Mouse (Mus musculus) common myeloid progenitor, adult 5-6 weeks (primary cell): ENCODE data around the gene Ptpn21. TPM values are rescaled to one million over a fixed set of nuclear protein-coding genes. Genes with fewer than 3 reads are reported as not detected.

Experiments
- ATAC-seq: replicated peaks from 2 replicates; pipeline ENCODE4 v1.8.0; 2016; ENCODE audit warnings: low read depth, mild to moderate bottlenecking, moderate TSS enrichment, inconsistent platforms; ENCODE audit not compliant: poor library complexity, severe bottlenecking
- total RNA-seq: library from RNA; stranded (forward); fragments of 200-1000, 187-1606 nt; gene quantifications from 2 replicates; pipeline ENCODE4 v1.2.3, GENCODE M21; 2017

Gene Ptpn21
- total RNA-seq, 1 experiment from 2014 or later, result 9.0 TPM

- no peak for ATAC-seq
These were observed 11.1 kb downstream of the Ptpn21 start for GRCm38 (mm10) chr12:98726078-98726477.

GRCm38 (mm10) chr12:98724976-98725375 is 12.2 kb downstream of the Ptpn21 start:
- ATAC-seq, result no peak

GRCm38 (mm10) chr12:98724224-98724623 is 13.0 kb downstream of the Ptpn21 start:
- ATAC-seq, result no peak

- no peak for ATAC-seq
These were observed 16.2 kb downstream of the Ptpn21 start for GRCm38 (mm10) chr12:98721030-98721429.

GRCm38 (mm10) chr12:98720628-98721027 is 16.6 kb downstream of the Ptpn21 start:
- ATAC-seq, result no peak

- ATAC-seq, result no peak
These were observed 21.1 kb downstream of the Ptpn21 start for GRCm38 (mm10) chr12:98716142-98716541.

- ATAC-seq, result no peak
These were observed 22.4 kb downstream of the Ptpn21 start for GRCm38 (mm10) chr12:98714757-98715156.

- no peak for ATAC-seq
These were observed 23.5 kb downstream of the Ptpn21 start for GRCm38 (mm10) chr12:98713621-98714103.

- ATAC-seq, result no peak
These were observed 24.4 kb downstream of the Ptpn21 start for GRCm38 (mm10) chr12:98712819-98713218.

GRCm38 (mm10) chr12:98703961-98704360 is 33.2 kb downstream of the Ptpn21 start:
- no peak for ATAC-seq

- peak; percentile 45; the same call in 1 of the 2 replicates for ATAC-seq
These were observed 33.7 kb downstream of the Ptpn21 start for GRCm38 (mm10) chr12:98703554-98703953.

GRCm38 (mm10) chr12:98701564-98701963 is 35.6 kb downstream of the Ptpn21 start:
- no peak for ATAC-seq

- ATAC-seq, result no peak
These were observed 40.0 kb downstream of the Ptpn21 start for GRCm38 (mm10) chr12:98697202-98697601.

GRCm38 (mm10) chr12:98690230-98690629 is 47.0 kb downstream of the Ptpn21 start:
- no peak for ATAC-seq

GRCm38 (mm10) chr12:98683574-98683973 is 53.6 kb downstream of the Ptpn21 start:
- no peak for ATAC-seq

- no peak for ATAC-seq
These were observed 54.0 kb downstream of the Ptpn21 start for GRCm38 (mm10) chr12:98683171-98683570.

- ATAC-seq, result no peak
These were observed 55.0 kb downstream of the Ptpn21 start for GRCm38 (mm10) chr12:98682196-98682595.

GRCm38 (mm10) chr12:98679906-98680305 is 57.3 kb downstream of the Ptpn21 start:
- ATAC-seq, result no peak

GRCm38 (mm10) chr12:98677336-98677735 is 59.9 kb downstream of the Ptpn21 start:
- ATAC-seq, result peak; percentile 74

GRCm38 (mm10) chr12:98676861-98677260 is 60.3 kb downstream of the Ptpn21 start:
- no peak for ATAC-seq

- peak; percentile 89 for ATAC-seq
These were observed 62.5 kb downstream of the Ptpn21 start for GRCm38 (mm10) chr12:98674627-98675143.

- ATAC-seq, result no peak
These were observed 63.3 kb downstream of the Ptpn21 start for GRCm38 (mm10) chr12:98673879-98674278.
